ENCODE assay signal across 18 mouse cellular contexts in the genomic region with DNA sequence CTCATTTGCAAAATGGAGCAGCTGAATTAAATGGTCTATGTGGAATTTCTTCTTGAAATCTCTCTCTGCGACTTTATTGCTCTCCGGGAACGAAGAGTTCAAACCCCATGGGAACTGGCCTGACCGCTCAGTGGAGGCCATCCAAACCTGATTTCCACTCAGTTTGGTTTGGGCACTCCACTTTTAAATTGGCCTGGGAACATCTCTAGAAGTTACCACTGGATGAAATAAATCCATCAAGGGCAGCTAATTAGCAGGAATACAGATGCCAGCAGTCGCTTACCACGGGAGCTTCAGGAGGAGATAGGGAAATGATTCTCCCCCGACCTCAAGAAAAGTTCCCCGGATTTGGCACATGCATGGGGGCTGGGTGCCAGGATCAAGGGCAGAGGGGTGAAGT. TPM values are rescaled to one million over a fixed set of nuclear protein-coding genes. Genes with fewer than 3 reads are reported as not detected.
DNase-seq lines count a peak whose midpoint lies in the region; ATAC-seq and TF ChIP-seq lines count a peak whose summit lies in the region.
"Had no signal": no experiment of that assay in that cellular context is flagged by ENCODE, and none has a peak within 500 bp of the region (broad histone marks: within the 10 kb centered on the region; RNA-seq: fewer than 3 reads in every experiment).

No protein-coding gene starts in this region.

- H3K4me3 ChIP-seq in lung, embryonic 15.5 days = no peak overlapping the region
- no peak overlapping the region for H3K4me3 ChIP-seq in heart, postnatal 0 days (ENCODE audit: low read depth, low read length)
- H3K4me3 ChIP-seq: erythroblast, embryonic 14.5 days; hindbrain, embryonic 13.5 days; intestine, embryonic 15.5 days; liver, embryonic 12.5 days had no signal

- peak overlapping the region; percentile 26; the same call in 1 of the 2 replicates for H3K4me2 ChIP-seq in lung, embryonic 15.5 days
- H3K4me2 ChIP-seq in heart, postnatal 0 days (ENCODE audit: low read depth, low read length) = no peak overlapping the region
- H3K4me2 ChIP-seq: hindbrain, embryonic 13.5 days; liver, embryonic 12.5 days had no signal

- no peak for ATAC-seq in lung, embryonic 15.5 days (ENCODE audit: borderline replicate concordance, extremely low read depth, low FRiP score, low TSS enrichment)
- ATAC-seq in heart, postnatal 0 days (ENCODE audit: insufficient read depth, low read depth) = no peak
- ATAC-seq: forebrain, postnatal 0 days; liver, embryonic 12.5 days had no signal

- TF ChIP-seq EP300 in heart, postnatal 0 days (IDR thresholded peaks at IDR 0.05; ENCODE audit: low read depth) = no peak

- no peak overlapping the region for H3K9ac ChIP-seq in lung, embryonic 15.5 days
- H3K9ac ChIP-seq in heart, postnatal 0 days (replicated peaks; ENCODE audit: low read depth, low read length) = no peak overlapping the region
- H3K9ac ChIP-seq: forebrain, postnatal 0 days; hindbrain, embryonic 13.5 days; intestine, embryonic 15.5 days; liver, embryonic 12.5 days had no signal

- no peak for TF ChIP-seq CTCF in heart, postnatal 0 days (IDR thresholded peaks at IDR 0.05; ENCODE audit: low read depth)

- no peaks in the 10 kb centered on the region for H3K36me3 ChIP-seq in lung, embryonic 15.5 days
- H3K36me3 ChIP-seq in heart, postnatal 0 days (replicated peaks; ENCODE audit: control insufficient read depth, insufficient read depth, low read length) = no peaks in the 10 kb centered on the region
- H3K36me3 ChIP-seq: hindbrain, embryonic 13.5 days; intestine, embryonic 15.5 days; liver, embryonic 12.5 days had no signal

- no peaks in the 10 kb centered on the region for H3K27me3 ChIP-seq in lung, embryonic 15.5 days
- no peaks in the 10 kb centered on the region for H3K27me3 ChIP-seq in heart, postnatal 0 days (ENCODE audit: control insufficient read depth, insufficient read depth, low read length)
- H3K27me3 ChIP-seq: intestine, embryonic 15.5 days; liver, embryonic 12.5 days had no signal

- peaks cover 37% of the 10 kb centered on the region for H3K4me1 ChIP-seq in lung, embryonic 15.5 days
- H3K4me1 ChIP-seq in heart, postnatal 0 days (ENCODE audit: control insufficient read depth, insufficient read depth) = peaks cover 25% of the 10 kb centered on the region

- WGBS in lung, embryonic 15.5 days = 39% methylated on average over 8 of the region's 8 CpGs
- 41% methylated on average over 8 of the region's 8 CpGs for WGBS in heart, postnatal 0 days

- peak; percentile 22 for DNase-seq in adrenal gland, postnatal 14 days
- DNase-seq in adrenal gland, postnatal 4 days (ENCODE audit: low spot score in 2 of 2) = no peak
- peak; percentile 14 for DNase-seq in kidney, adult 9 months
- DNase-seq in kidney, adult 18-20 months = no peak
- DNase-seq in lung, postnatal 14 days = no peak
- DNase-seq in heart, postnatal 0 days (ENCODE audit: low spot score) = no peak
- DNase-seq in layer of hippocampus, adult 9-10 months (ENCODE audit: low spot score) = no peak
- DNase-seq: cerebellum, adult 9-11 months; embryo, embryonic 11 days; forebrain, postnatal 0 days; gastrocnemius, postnatal 25 days; midbrain, embryonic 14.5 days had no signal

- H3K9me3 ChIP-seq in lung, embryonic 15.5 days = no peaks in the 10 kb centered on the region
- H3K9me3 ChIP-seq in heart, postnatal 0 days (replicated peaks; ENCODE audit: control insufficient read depth, low read length) = no peaks in the 10 kb centered on the region
- H3K9me3 ChIP-seq: hindbrain, embryonic 13.5 days; intestine, embryonic 15.5 days; liver, embryonic 12.5 days had no signal

- peak overlapping the region; percentile 95 for H3K27ac ChIP-seq in lung, embryonic 15.5 days
- peak overlapping the region; percentile 95 for H3K27ac ChIP-seq in heart, postnatal 0 days (ENCODE audit: low read depth)
- H3K27ac ChIP-seq: hindbrain, embryonic 13.5 days; intestine, embryonic 15.5 days; liver, embryonic 12.5 days; macrophage had no signal

RNA-seq across cellular contexts. Expression of gene Frmd6, which starts 26.8 kb away (rescaled TPM):
- 44.9 and 45.1 TPM in 2 replicates for total RNA-seq in adrenal gland, postnatal 14 days (2021)
- 10 to 100 TPM; 39.2 to 39.3 TPM for total RNA-seq in adrenal gland, postnatal 4 days (2021)
- polyA plus RNA-seq in lung, embryonic 15.5 days (2015; fragmentation: Nextera tagmentation; extraction: Ambion mirVana) = 33.5 and 34.9 TPM in 2 replicates
- total RNA-seq in heart, postnatal 0 days (2014; rRNA removed; ENCODE audit: low replicate concordance) = 22.6 and 29.2 TPM in 2 replicates
- 17.4 and 17.9 TPM in 2 replicates for polyA plus RNA-seq in heart, postnatal 0 days (2015; fragmentation: Nextera tagmentation; extraction: Ambion mirVana)

Comparison
In these comparisons a context has a peak if more than half of its experiments do, and no peak if none do; other contexts are left out.
1. DNase-seq: peak in adrenal gland, postnatal 14 days (single experiment) and kidney, adult 9 months (single experiment); none in adrenal gland, postnatal 4 days (0 of 2), kidney, adult 18-20 months (single experiment), lung, postnatal 14 days (single experiment), heart, postnatal 0 days (single experiment) and layer of hippocampus, adult 9-10 months (single experiment).